Mouse (Mus musculus) spleen, adult 2 months (tissue): Measurements from ENCODE around the gene Rpl37.

Source experiments
- CTCF ChIP-seq: fragments of 200-500 bp; IDR thresholded peaks from 2 replicates; pipeline ENCODE4 v1.5.1; 2011; ENCODE audit warnings: mild to moderate bottlenecking, inconsistent platforms; ENCODE audit not compliant: insufficient read depth, insufficient read length, insufficient replicate concordance; ENCODE audit errors: extremely low read depth
- POLR2A ChIP-seq: fragments of 200-500 bp; IDR thresholded peaks from 2 replicates; pipeline ENCODE4 v1.6.1; 2011; ENCODE audit warnings: low read depth, low read length, inconsistent platforms

DNA sequence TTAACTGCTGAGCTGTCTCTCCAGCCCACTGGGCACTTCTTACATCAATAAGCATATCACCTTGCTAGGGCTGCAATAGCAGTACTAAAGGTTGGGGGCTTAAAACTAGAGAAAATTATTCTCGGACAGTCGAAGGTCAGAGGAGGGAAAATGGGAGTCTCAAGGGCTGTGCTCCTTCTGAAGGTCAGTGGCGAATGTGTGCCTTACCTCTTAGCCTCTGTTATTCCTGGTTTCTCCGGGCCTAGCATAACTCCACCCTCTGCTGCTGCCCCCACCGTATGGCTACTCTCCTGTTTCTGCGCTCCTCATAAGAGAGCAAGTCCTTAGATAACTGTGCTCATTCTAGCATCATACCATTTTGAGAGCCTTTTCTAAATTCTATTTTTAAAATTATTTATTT is 35.7 kb downstream of the Rpl37 start:
- TF ChIP-seq POLR2A: no peak
- TF ChIP-seq CTCF: no peak
